Mouse (Mus musculus) urinary bladder, postnatal 4 days (tissue): ENCODE data around the gene Rasal1.

ENCODE experiments used
- DNase-seq, 2 experiments: peaks; one replicate each; pipeline ENCODE4 v3.0.0; 2021 to 2022; ENCODE audit warnings: low spot score in 2 of 2

Rasal1 gene

DNA sequence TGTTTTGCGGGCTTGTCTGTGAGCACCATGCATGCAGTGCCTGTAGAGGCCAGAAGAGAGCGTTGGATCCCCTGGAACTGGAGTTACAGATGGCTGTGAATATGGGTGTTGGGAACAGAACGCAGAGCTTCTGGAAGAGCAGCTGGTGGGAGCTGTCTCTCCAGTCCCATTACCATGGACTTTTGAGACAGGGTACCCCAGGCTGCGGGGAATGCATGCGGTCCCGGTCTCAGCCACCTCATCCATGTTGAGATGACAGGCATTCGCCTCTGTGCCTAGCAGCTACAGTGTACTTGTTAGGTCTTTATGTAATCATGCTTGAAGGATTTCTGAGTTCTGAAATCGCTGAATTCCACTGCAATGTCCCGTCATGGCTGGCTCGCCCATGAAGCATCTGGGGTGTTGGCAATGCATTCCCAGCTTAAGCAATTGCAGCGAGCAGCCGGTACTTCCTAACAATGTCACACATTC is 7.7 kb downstream of the Rasal1 start:
- no peak for DNase-seq

DNA sequence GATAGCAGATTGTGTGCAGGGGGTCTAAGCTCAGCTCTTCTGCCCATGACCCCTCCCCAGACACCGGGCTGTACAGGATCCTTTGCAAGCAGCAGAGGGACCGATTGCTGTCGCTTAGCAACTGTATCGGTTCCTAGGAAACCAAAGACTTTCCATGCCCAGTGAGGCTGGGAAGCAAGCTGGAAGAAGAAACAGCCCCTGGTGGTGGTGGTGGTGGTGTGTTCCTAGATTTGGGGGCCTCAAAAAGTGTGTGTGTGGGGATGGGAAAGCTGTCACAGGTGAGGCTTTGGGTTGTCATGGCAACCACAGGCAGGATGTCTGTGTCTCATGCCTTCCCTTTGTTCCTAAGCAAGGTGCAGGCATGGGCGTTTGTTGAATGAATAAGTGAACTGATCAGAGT is 12.2 kb downstream of the Rasal1 start:
- no peak for DNase-seq

DNA sequence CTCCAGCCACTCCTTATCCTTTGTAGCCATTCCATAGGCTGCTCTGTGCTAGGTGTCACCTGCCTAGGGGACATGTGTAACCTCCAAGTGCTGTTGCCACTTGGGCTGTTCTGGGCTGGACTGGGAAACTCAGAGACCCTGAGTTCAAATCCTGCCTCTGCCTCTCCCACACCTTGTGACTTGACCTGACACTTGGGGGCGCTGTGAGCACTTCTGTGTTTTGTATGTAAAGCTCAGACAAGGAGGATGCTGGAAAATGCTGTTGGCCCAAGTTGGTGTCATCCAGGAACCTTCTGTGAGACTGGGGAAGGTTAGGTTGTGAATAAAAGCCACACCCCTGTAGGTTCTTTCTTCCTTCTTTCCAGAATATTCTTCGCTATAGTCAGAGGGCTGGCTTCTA is 16.3 kb downstream of the Rasal1 start:
- no peak for DNase-seq

DNA sequence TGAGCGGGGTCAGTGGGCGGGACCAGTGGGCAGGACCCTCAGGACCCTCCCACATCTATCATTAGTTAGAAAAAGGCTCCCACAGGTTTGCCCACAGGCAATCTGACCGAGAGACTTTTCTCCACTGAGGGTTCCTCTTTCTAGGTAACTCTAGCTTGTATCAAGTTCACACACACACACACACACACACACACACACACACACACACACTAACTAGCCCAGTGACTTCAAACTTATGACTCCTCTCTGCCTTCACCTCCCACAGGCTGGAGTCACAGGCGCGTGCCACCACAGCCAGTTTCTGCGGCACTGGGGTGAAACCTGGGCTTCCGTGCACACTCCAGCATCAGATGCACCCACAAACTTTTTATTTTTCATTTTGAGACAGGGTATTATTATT is 20.1 kb downstream of the Rasal1 start:
- DNase-seq, result no peak

DNA sequence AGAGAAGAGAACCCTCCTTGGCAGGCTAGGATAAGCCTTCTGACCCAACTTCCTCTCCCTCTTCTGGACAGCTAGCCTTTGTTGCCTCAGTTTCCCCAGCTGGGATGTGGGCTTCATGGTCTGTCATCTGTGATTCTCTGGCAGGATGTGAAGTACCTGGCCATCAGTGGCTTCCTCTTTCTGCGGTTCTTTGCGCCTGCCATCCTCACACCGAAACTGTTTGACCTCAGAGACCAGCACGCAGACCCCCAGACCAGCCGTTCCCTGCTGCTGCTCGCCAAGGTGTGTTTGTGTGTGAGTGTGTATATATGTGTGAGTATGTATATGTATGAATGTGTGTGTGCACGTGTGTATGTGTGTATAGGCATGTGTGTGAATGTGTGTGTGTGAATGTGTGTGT is 21.5 kb downstream of the Rasal1 start:
- no peak for DNase-seq

DNA sequence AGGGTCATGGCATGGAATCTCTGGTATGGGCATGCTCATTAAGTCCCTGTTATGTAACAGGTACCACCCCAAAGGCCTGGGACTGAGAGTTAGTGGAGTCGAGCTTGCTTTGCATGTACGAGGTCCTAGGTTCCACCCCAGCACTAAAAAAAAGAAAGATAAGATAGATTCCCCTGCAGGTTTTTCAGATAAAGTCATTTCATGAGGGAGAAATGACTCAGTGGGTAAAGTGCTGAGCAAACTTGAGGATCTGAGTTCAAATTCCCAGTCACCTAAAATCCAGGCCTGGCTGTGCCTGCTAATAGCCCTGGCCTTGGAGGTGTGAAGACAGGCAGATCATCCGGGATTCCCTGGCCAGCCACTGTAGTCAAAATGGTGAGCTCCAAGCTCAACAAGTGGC is 23.3 kb downstream of the Rasal1 start:
- DNase-seq, result no peak

DNA sequence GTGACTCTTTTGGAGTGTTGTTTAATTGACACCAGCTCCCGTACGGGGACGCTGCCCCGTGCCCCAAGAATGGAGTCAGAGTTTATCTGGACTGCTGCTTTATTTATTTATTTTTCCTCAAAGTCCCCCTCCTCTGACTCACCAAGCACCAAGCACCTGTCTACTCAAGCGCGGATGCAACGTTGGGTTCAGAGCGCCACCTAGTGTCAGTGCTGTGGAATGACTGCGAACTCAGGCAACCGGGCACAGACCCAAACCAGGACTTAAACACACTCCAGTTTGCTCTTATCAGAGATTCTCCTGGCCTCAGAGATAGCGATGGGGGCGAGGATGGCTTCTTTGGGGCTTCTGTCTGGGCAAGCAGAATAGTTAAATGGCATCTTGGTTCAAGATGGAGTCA is 25.0 kb downstream of the Rasal1 start:
- DNase-seq, result no peak

DNA sequence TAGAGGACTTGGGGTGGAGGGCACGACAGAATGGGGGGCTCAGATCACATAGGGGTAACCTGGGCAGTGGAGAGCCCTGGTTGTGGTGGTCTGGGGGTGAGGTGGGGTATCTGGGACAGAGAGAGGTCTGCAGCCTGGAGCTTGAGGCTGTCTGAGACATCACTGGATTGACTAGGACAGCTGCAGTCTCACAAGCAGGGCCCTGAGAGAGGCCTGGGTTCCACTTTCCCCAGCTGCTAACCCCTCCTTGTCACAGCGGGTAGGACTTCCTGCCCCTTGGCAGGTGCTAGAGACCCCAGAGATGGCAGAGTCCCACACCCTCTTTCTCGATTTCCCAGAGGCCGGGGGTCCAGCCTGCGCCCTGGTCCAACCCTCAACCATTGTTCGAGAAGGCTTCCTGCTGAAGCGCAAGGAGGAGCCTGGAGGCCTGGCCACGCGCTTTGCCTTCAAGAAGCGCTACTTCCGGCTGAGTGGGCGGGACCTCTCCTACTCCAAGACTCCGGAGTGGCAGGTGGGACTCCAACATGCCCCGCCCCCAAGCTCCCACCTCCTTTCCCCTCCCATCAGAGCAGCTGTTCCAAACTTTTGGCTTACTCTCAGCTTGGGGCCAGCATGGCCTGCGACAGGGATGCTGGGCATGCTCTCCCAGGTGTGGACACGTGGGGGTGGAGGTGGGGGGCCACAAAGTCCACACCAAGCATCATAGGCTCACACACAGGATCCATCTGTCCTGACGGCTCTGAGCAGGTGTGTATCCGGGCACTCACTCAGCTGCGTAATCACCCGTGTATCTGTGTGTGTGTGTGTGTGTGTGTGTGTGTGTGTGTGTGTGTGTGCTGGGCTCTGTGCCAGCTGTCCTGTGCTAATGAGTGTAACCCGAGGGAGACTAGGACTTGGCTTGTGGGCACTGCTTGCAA is 25.9 kb downstream of the Rasal1 start:
- DNase-seq, result no peak

DNA sequence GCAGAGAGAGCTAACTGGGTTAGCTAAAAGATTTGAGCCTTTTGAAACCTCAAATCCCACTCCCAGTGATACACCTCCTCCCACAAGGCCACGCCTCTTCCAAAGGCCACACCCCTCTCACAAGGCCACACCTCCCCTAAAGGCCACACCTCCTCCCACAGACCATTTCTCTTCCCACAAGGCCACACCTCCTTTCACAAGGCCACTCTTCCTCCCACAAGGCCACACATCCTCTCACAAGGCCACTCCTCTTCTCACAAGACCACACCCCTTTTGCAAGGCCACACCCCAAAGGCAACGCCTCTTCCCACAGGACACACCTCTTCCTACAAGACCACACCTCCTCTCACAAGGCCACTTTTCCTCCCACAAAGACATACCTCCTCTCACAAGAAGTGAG is 28.9 kb downstream of the Rasal1 start:
- no peak for DNase-seq

DNA sequence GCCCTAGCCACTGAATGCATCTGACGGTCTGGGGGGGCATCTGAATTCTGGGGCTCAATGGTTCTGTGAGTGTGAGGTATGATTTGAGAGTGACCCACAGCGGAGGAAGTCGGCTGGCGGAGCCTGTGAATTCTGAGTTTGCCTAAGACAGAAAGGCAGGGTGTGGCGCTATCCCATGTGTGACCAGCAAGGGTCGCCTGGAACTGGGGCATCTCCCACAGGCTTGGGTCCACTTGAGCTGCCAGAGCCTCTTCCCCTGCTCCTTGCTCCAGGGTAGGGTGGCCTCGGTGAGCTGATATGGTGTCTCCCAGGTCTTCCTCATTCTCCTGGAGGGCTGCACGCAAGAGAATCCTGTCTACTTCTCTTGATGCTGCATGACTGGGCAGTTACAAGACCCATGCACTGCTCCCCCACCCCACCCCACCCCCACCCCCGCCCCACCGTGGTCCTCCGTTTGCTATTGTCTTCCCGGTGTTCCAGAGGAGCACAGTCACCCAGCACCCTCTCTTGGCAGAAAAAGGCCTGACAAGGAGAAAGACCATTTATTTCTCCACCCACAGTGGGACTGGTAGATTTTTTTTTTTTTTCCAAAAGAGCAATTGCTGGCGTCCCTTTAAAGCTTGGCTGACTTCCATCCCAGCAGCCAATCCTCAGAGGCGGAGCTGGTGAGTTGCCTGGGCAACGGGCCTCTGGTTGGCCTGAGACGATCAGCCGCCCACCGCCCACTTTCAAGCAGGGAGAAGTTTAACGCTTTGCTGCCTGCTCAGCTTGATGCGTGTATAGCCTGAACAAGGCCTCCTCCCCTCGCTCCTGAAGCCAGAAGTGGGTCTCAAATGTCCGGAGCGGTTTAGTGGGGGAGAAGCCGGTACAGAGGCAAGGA is 31.3 kb downstream of the Rasal1 start:
- peak; percentile 83 to 87 for DNase-seq

DNA sequence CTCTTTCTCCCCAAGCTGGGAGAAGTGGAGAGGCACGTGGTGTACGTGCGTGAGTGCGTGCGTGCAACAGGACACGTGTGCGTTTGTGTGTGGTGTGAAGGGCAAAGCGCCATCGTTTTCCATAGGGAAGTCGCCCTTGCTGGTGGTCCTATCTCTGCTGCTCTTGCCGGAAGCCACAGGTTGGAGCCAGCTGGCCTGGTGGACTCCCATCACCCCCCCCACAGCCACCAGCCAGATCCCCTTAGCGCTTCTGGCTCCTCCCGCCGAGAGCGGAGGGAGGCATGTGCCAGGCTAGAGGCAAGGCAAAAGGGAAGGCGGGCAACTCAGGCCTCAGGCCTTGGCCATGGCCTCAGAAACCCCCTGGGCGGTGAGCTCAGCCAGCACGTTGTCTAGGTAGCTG is 32.3 kb downstream of the Rasal1 start:
- DNase-seq, result no peak

DNA sequence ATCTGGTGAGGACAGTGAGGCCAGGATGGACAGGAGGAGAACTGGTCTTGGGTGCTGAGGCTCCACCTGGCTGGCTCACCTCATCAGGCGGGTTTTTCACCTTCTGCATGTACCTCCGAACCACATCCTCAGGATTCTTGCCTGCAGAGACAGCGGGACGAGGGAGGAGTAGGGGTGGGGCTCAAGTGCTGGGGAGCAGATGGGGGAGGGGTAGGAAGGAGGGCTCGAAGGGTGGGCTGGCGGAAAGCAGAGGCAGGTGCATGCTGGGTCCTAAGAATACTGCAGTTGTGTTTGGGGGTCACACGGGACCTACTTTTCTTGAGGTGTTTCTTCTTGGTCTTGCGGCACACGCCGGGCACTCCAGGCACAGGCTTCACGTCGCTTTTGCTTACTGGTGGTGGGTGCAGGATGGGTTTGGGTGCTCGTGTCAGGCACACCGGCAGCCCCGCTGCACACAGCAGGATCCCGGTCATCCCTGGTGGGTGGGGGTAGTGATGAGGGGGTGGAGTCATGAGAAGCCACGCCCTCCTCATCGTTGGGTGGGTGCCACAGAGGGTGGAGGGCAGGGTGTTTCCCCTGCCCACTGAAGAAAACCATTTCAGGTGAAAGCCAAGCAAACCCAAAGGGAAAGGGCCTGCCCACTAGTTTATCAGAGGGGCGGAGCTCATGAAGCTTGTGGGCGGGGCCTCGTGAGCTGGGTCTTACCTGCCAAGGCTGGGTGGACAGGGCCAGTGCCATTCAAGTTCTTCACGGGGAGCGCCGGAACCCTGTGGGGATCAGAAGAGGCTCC is 34.6 kb downstream of the Rasal1 start:
- DNase-seq, result no peak

DNA sequence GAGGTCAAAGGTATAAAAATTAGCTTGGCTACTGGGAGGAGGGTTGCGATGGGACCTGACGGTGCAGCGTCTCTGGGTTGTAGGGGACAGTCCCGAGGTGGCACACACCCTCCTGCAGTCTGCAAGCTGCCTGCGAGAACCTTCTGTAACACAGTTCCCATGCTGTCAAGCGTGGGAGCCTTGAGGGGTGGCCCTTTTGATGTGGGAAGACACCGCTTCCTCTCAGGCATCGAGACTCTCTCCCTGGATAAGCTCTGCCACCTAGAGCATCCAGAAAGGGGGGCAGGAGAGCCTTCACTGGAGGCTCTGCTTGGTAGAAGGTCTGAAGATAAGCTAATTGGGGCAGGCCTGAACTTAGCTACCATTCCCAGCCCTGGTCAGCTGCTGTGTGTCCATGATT is 37.1 kb downstream of the Rasal1 start:
- no peak for DNase-seq

DNA sequence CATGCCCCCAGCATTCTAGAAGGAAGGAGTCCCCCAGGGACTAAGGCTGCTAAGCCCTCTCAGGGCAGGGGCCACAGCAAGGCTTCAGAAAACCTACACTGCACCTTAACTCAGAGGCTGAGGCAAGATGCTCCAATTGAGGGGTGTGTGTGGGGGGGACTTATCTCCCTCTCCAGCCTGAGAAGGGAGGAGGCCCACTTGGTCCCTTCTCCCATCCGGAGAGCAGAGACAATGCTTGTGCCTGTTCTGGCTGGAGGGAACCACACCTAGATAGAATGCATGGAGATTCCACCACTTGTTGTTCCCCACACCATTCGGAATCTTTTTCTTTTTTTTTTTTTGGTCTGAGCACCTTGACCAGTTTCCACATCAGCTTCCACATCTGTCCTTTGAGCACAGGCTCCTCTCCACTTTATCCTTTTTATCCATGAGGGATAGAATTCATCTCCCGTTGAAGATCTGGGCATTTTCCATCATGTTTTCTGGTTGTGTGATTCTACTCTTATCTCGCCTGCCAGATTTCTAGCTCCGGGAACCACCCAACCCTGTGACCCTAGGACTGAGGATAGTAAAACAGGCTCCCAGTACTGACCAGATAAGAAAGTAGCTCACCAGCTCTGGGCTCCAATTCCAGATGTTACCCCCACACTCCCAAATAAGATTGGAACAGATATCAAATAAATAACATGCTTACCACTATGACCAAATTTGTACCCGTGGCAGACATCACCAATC is 38.3 kb downstream of the Rasal1 start:
- DNase-seq, result no peak

DNA sequence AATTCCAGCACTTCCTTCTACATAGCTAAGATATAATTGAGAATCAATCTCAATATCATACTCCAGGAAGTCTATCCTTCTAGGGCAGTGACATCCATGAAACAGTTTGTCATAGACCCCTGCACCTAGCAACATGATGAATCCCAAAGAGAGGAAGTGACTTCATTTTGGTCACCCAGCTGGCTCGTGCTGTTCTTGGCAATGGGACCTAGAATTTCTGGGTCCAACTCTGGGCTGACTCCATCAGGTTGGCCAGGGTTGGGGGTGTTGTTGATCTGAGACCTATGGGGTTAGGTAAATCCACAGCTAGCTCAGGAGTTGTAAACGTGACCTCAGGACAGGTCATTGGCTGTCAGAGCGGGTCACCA is 38.9 kb downstream of the Rasal1 start:
- DNase-seq, result no peak

DNA sequence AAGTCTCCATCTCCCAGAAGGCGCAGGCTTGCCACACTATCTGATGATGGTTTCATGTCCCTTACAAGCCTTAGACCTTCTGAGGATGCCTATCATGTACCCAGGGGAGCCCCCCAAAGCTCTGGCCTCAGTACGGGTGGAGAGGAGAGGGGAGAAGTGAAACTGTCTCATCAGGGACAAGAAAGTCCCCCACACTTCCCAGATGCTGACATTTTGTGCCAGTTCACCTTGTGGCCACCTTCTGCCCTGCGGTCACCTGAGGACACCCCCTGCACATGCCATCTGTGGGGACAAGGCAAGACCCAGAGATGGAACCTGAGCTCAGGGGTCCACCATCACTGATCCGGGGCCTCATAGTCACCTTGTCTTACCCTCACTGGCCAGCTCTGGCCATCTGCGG is 39.3 kb downstream of the Rasal1 start:
- DNase-seq, result no peak

DNA sequence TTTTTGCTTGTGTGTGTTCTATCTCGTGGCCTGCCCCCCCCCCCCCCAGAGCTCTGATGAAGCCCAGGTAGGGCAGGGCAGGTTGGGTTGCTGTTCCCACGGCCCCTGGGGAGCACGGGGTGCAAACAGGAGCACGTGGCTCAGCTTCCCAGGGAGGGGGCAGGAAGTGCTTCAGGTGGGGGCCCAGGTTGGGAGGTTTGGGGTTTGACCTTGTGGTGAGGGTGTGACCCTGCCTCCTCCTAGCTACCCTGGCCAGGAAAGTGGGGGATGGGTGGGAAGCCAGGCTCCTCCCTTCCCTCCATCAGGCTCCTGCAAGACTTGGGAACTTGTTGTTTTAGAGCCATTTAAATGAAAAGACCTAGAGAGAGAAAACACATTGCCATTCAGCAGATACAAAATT is 39.8 kb downstream of the Rasal1 start:
- DNase-seq, result no peak

DNA sequence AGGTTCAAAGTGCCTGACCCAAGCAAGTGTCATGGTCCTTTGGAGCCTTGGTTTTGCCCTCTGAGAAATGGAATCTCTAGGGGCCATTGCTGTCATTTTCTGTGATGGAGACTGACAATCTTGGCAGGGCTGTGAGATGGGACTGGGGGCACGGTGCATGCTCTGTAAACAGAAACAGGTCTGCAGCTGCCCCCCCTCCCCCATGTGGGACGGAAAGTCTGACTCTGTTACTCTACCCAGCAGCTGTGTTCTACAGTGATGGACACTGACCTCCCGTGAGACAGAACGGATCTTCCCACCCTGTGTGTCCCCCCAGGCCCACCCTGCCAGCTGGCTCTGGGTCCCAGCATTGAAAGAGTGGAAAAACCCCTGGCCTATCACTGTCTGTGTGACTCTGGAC is 41.8 kb downstream of the Rasal1 start:
- no peak for DNase-seq

DNA sequence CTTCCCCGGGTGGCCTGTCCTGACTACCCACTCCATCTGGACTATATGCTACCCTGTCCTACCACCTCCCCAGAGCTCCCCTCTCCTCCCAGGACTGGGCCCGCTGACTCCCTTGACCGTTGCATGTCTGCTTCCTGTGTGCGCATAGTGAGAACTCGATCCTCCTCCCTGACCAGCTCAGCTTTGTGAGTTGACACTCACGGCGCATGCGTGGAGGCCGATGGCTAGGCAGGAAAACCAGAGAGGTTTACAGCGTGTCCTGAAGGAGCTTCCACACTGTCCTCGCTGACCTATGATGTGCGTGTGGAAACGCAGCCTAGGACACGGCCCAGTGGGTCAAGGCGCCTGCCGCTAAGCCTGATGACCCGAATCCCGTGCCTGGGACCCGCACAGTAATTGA is 43.4 kb downstream of the Rasal1 start:
- DNase-seq, result no peak

DNA sequence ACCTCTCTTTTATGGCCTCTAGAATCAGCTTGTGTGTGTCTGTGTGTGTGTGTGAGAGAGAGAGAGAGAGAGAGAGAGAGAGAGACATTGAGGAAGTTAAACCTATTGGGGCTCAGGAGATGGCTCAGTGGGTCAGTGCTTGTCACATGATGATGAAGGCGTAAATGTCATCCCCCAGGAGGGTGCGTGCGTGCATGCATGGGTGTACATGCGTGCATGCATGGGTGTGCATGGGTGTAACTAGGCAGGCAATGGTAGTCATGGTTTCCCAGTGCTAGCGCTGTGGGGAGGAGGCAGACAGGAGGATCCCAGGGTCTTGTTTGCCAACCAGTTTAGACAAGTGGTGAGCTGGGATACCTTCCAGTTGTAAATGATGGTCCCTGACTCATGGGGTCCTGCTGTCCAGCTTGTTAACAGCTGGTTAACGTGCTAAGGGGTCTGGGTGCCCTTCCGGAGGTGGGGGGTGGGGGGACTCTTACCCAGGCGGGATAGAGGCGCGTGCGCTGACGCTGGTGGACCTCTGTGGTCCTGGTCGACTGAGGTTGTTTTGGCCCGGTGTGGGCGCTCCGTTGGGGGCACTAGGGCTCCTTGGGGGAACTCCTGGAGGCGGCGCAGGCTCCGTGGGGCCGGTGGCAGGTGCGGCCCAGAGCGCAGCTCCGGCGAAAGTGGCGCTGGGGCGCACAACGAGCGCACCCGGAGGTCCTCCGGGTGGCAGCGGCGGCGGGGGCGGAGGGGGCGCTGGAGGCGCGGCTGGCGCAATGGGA is 45.5 kb downstream of the Rasal1 start:
- no peak for DNase-seq

DNA sequence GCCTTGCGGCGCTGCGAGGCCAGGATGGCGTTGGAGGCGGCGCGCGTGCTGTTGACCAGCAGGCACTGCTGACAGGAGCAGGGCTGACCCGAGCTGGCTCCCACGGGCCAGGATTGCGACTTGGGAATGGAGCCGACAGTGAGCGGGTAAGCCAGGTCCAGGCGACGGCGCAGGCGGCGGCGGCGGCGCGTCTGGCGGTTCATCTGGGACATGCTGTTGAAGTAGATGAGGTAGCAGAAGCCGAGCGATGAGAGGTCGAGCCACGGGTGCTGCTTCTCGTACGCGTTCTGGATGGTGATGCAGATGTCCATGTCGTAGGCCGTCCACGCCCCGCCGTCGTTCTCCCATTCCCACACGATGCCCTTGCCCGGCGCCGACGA is 46.1 kb downstream of the Rasal1 start:
- no peak for DNase-seq
